Mouse (Mus musculus) embryo, embryonic 9.5 days (tissue): Measurements from ENCODE around the gene Cfap161.

Experiments
- DNase-seq: peaks from one replicate; pipeline ENCODE4 v3.0.0-alpha.2; 2017; ENCODE audit errors: extremely low spot score

The Cfap161 gene

DNA sequence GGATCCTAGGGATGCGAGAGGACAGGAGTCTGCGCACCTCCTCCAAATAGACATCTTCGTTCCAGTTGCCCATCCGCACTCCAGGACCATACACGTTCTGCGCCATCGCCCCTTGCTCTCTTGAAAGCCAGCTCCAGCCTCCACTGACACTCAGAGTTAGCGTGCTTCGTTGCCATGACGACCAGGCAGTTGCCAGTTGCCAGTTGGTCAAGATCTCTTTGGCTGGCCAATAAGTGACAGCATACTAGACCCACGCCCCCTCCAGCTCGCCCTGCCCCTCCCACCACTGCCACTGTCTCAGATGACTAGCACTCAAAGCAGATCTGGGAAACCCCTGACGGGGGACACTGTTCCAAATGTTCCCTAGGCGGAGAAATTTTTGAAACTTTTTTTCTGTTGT lies at the start of gene Cfap161:
Cfap161 (minus strand) TSS at position 176 of the 400 bp plus-strand sequence.
- peak; percentile 88 for DNase-seq

DNA sequence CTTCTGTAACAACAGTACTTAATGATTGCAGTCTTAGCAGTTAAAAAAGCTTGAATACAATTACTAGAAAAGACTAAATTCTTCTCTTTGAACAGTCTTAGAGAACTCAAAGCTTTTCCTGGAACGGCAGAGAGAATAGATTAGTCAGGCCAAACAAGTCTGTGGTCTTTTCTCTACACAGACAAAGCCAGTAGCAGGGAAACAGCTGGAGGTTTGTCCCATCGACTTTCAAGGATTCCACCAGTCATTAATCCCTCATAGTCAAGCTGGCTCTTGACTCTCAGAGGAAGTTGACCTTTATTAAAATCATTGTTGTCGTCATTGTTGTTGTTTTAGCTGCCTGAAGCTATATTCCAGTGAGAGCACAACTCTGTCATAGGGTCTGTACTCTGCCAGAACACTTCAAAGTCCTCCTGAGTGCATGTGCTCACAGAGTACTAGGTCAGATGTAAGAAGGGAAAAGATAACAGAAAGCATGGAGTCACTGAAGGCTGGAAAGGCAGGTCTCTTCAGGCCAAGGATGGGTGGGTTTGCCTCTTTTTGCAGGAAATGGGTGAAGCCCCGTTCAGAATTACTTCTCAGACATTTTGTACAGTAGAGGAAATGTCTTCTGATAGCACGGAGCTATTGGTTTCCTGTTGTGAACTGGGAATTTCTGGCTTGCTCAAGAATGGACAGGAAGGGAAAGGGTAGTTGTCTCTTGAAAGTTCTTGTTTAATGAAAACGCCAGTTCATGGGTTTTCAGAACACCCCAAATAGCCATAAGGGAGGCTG lies 48.0 kb upstream of the Cfap161 start:
- no peak for DNase-seq

DNA sequence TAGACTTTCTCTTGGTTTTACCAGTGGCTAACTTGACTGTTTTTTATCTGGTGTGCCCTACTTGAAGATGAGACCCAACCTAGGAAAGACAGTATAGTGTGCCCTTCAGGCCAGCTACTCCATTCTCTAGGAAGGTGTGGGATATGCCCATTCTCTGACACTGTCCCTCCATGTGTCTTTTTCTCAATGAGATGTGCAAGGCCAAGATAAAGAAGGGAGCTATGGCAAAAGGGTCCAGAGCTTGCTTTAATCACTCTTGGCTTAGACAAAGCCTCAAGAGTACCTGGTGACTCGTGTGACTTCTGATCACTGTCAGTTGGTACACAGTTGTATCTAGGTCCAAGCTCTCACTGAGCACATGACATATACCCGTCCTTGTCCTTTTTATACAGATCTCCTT lies 45.4 kb upstream of the Cfap161 start:
- DNase-seq: no peak

DNA sequence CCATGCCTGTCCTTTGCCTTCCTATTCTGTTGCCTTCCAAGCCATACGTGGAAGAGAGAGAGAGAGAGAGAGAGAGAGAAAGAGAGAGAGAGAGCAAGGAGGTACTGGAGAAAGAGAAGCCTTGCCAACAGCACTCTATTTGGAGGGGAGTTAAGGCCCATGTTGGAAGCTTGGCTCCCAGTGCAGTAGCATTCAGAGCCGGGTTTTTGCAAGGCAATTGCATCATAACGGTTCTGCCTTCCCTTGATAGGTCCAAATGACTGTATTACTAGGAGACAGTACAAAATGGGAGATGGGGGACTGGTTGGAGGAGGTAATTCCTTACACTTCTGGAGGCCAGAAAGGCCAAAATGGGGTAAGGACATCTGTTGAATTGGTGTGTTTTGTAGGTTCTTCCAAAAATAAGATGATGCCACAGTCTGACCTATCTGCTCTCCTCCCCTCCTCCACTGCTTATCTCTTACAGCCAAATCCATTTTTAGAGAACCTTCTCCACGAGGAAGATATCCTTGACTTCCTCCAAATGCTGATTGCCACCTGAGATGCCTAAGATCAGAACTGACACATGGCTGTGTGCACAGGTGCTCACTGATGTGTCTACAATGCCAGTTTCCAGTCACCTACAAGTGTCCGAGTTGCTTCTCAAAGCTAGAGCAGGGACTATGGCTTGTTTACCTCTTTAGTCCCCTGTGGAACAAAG lies 44.0 kb upstream of the Cfap161 start:
- DNase-seq: no peak

DNA sequence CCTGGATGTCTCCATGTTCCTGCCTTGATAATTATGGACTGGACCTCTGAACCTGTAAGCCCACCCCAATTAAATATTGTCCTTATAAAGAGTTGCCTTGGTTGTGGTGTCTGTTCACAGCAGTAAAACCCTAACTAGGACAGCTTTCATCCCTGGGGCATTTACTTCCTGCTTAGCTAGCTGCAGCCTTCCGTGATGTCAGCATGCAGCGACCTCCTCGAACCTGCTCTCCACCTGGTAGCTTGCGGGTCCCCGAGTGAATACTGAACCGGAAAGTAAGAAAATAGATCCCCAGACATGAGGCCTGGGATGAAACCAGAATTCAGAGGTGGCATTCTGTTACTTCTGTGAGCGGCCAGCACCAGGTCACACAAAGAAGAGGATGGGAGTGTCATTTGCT lies 34.7 kb upstream of the Cfap161 start:
- DNase-seq: no peak

DNA sequence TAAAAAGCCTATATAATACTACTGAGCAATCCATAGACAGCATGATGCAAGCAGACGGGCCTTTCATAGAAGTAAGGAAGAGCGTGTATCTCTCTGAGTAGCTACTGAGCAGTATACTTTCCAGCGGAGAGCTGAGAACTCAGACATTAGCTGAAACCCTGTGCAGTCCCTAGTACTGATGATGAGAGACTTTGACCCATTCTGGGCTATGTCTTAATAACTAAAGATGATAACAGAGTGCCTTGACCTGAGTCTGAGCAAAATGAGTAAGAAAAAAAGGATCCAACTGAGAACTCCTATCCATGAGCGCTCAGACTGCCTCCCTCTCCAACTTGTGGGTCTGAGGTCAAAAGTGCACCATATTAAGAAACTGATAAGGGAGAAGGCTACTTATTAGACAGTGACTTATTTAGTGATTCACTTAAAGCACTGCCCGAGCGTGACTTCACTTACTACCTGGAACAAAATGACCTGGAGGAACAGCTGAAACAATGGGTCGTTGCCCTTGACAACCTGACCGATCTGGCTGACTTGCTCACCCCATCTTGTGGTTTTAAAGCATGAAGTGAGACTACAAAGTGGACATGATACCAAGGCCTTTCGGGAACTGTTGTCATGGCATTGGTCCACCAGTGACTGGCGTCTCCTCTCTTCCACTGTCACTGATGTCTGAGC lies 32.9 kb upstream of the Cfap161 start:
- no peak for DNase-seq

DNA sequence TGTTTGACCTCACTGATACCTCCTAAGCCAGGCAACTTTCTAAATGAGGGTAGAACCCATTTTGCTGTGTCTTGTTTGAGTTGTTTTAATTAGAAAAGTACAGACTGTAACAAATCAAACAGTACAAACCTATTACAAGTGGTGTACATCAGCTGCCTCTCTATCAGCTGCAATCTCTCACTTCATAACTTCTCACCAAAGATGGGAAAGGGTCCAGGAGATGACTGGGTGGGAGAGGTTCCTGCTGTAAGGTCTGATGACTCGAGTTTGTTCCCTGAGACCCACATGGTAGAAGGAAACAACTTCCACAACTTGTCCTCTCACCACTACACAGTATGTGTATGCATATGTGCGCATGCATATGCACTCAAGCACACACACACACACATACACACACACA lies 32.1 kb upstream of the Cfap161 start:
- DNase-seq: no peak

DNA sequence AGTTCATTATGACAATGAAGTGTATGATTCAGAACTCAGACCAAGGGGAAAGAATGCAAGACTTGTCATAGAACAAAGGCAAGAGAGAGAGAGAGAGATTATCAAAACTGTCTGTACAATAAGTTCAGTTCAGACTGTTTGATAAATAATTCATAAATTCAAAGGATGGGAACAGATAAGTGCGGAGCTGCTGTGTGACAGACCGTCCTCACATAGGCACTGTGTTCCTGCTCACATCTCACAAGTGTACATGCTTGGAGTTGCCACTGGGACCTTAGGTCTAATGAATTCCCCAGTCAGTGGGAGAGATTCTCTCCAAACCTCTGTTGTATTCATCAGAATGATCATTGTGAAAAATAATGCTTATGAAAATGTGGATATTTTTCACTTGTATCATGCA lies 27.3 kb upstream of the Cfap161 start:
- no peak for DNase-seq

DNA sequence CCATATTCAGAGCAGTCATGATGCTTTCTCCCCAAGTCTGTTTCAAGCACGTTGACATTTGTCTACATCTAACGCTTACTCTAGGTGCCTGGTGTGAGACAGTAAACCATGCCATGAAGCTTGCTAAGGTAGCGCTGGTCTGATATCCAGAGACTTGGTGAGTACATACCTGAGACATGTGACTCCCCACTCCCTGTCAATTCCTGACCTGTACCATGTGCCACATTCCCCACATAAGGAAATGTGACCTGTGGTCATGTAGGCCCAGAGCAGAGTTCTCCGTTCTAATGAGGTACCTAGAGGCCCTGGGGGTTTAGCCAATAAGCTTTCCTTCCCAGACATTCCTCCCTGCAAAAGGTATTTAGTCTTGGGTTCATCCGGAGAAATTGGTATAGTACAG lies 22.2 kb upstream of the Cfap161 start:
- DNase-seq: no peak

DNA sequence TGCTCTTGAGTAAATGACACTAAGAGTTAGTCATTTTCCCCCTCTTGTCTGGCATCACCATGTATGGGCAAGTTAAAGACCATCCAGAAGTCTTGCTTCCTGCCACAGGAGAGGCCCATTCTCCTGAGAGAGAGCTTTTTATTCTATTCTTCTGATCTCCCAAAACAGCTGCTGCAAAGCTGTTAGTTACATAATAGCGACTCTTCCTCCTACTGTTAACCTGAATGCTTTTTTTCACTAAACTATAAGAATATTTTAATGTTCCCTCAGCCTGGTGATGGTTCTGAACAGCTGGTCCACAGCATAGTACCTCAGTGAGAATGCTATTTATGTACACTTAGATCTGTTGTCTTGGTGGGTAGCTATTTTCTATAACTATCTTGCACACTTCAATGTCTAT lies 21.0 kb upstream of the Cfap161 start:
- DNase-seq: no peak

DNA sequence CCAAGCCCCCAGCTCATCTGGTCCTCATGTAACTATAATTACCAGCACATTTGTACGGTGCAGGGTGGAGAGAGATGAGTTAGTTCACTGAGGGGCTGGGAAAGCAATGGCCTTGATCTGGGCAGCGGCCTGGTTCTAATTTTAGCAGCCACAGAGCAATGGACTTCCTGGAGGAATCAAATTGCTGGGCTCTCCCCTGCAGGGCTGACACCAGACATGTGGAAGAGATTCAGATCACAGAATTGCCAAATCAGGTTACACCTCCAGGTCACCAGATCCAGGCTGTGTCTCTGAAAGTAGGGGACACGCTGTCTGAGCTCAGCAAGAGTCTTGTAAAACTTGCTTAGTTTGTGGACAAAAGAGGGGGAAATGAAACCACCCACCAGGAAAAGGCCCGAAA lies 19.3 kb upstream of the Cfap161 start:
- DNase-seq: peak; percentile 80

DNA sequence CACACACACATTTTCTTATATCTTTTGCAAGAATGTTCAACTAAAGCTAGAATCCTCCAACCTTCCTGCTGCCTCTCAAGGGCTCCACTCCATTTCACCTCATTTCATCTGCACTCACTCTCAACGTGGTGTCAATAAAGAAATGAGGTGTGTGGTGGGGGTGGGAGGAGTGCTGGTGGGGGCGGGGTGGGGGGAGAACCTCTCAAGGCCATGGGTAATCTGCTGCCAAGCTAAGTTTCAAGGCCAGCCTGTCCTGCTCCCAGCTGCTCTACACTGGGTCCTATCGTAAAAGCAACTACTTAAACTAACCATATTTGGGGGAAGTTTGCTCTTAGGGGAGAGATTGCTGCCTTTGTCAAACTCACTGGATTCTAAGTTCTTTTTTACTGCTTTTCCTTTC lies 18.8 kb upstream of the Cfap161 start:
- peak; percentile 22 for DNase-seq

DNA sequence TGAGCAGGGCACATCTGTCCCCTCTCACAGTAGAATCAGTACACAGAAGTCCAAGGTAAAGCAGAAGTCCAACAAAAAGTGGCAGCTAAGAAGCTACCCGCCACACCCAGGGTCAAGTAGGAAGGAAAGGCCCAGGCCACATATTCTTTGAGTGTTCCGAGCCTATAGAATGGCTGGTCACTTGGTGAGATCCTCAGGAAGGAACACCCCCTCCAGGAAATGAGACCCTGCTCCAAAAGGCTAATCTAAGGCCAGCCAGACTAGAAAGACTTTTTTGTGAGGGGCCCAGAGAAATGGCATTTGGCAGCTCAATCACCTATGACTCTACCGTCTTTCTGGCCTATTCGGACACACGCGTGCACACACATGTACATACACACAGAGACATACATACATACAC lies 18.3 kb upstream of the Cfap161 start:
- no peak for DNase-seq

DNA sequence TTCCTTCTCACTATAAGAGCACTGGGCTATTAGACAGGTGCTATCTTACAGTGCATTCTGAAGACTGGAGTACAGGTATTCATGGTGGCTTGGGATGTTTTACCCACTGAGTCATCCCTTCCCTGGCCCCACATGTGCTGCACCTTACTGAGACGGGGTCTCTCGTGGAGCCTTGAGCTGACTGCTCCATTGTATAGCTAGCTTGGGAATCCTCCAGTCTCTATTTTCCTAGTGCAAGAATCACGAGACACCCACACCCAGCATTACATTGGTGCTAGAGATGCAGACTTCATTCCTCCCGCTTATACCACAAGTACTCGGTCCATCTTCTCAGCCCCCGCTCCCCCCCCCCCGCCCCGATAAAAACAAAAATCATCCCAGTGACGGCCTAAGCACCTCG lies 17.9 kb upstream of the Cfap161 start:
- DNase-seq: no peak

DNA sequence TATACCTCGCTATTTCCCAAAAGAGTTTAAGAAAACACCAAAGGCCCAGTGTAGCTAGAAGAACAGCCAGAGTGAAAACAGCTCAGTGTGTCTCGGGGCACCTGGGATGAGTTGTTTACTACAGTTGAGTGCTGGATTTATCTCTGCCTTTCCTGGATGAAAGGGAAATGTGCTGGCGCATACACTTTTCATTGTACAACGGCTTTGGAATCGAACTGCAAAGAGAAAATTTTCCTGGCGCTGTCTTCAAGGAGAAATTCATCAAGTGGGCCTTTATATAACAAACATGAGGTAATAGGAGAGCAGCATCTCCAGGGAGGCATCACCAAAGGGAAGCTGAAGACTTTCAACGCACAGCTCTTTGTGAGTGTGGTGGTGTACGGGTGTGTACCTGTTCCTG lies 17.2 kb upstream of the Cfap161 start:
- DNase-seq: no peak

DNA sequence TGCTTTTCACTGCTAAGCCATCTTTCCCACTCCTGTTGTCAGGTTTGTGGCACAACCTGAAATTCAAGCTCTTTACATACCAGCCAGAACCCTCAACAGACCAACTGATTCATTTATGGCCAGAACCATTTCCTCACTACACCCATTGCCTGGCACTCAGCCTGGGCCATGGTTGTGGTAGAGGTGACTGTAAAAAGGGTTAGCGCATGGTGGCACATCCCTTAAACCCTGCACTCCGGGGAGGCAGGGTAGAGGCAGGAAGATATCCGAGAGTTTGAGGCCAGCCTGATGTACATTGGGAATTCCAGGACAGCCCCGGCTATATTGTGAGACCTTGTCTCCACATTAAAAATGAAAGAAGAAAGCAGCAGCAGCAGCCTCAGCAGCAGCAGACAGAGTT lies 16.8 kb upstream of the Cfap161 start:
- no peak for DNase-seq

DNA sequence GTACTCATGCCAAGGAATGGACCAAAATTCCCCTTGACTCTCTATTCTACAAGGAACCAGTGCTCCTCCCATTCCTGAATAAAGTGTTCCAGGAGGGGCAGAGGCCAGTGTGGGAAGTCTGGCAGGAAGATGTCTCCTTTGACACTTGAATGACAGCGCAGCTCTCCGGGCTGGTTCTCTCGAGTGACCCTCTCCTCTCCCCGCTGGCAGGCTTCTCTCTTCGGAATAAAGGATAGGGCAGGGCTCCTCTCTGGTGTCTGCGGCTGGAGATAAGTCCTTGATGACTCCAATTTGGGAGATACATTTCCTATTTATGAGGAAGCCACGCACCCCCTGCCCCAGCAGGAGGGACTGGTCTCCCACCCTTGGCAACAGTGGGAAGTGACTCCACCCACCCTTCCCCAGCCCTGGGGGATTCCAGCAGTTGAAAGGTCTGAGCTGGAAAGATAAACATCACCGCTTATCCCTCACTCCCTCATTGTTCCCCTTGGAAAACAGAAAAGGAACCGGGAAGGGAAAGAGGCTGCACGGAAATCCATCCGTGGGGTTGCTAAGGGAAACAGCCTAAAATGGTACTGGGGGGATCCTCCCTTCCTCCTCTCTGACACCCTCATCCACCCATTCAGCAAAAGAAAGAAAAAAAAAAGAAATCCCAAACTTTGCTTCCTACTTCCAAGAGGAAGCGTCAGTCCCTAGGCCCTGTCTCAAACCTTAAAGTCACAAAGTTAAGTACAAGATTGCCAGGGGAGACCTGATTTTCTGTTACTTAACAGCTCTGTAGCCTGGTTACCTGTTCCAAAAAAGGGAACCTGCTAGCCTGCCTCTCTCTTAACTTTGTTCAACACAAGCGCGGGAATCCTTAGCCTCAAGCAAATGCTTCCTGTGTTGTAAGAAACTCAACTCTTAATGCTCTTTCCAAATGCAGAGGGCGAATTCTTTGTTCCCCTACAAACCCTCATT lies 15.7 kb upstream of the Cfap161 start:
- peak; percentile 60 for DNase-seq

DNA sequence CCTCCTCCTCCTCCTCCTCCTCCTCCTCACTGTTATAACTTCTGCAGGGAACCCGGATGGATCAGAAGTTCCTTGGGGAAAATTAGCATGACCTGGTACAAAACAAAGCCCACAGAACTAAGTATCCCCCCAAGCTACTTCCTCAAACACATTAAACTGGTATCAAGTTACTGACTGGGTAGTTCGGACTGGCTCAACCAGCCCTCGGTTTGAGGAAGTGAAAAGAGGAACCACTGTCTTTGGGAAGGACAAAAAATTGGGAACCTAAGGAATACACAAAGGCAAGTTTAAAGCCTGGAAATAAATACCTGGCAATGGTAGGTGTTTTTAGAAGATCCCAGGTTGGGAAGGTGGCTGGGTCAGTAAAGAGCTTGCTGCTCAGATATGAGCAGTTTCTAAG lies 15.0 kb upstream of the Cfap161 start:
- DNase-seq: no peak

DNA sequence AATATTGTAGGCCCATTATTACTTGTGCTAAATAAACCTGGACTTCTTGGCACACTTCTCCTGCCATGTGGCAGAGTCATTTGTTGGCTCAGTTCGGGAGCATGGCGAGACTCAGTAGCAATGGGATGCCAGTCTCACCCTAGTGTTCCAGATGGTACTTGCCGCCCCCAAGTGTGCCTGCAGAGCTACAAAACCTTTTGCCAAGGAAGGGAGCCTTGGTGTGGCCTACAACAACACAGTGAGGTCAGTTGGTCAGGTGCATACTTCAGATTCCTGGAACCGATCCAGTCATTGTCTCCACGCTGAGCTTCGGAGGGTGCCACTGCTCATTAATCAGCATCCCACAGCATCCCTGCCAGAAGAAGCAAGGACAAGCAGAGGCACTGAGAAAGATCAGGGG lies 14.4 kb upstream of the Cfap161 start:
- no peak for DNase-seq

DNA sequence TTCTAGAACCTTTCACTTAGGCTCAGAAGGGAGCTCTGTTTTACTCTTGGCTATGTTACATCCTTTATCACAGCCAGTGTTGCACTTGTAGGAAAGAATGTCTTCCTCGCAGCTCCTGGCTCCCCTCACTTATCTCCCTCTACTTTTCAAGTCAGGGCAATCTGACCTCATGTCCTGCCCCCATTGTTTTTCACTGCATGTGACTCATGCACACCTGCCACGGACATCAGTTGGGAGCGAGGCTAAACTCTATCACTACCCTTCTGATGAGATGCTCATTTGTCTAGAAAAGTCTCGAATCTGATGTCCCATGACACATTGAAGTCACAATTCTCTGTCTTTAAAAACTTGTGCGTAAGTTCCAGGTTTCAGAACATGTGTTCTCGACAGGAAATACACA lies 12.3 kb upstream of the Cfap161 start:
- no peak for DNase-seq

DNA sequence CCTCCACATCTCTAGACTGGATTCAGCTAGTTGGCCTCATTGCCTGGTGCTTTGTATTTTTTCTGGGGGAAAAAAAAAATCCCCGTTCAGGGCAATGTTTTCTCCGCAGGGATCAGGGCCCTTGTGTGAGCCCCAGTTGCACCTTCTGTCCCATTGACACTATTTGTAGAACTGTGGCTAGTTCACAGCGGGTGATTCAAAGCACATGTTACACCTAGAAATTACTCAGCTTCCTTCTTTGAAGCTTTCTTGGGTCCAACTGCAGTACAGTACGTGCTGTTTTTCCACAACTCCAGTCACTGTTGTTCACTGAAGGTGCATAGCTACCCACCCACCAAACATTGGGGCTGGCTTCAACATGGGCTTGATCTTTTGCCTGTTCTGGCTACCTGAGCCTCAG lies 9.1 kb upstream of the Cfap161 start:
- no peak for DNase-seq

DNA sequence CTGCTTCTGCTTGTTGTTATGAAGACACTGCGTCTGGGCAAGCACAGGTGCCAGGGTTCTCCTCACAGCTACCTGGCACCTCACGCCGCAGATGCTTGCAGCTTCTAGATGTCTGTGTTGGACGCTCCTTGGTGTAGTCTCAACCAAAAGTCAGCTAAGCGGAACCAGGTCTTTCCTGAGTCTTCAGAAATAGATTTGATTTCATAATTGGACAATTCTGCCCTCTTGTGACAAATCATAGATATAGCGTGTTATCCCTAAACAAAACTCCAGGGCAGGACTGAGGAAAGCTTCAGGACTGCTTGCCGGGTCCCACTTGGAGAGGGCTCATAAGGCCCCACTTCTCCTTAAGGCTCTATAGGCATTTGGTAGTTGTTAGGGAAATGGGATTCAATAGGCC lies 7.8 kb upstream of the Cfap161 start:
- no peak for DNase-seq
